Mouse (Mus musculus) embryonic fibroblast, embryonic 13.5 days (primary cell): ENCODE results near the gene Coro7. TPM values are rescaled to one million over a fixed set of nuclear protein-coding genes. Genes with fewer than 3 reads are reported as not detected.

Source experiments
- H3K27ac ChIP-seq: 2 replicates; pipeline ENCODE4 v1.5.1; 2012; ENCODE audit warnings: low read length, control low read depth, inconsistent platforms; ENCODE audit not compliant: insufficient read depth
- H3K4me1 ChIP-seq: 2 replicates; pipeline ENCODE4 v1.6.1; 2011; ENCODE audit warnings: low read length; ENCODE audit not compliant: control insufficient read depth, insufficient read depth
- H3K4me3 ChIP-seq: 2 replicates; pipeline ENCODE4 v1.5.1; 2011; ENCODE audit warnings: mild to moderate bottlenecking, control low read depth, low read length; ENCODE audit not compliant: insufficient read depth
- CTCF ChIP-seq: IDR thresholded peaks from 2 replicates; pipeline ENCODE4 v1.5.1; 2011; ENCODE audit warnings: mild to moderate bottlenecking, control low read depth, low read length, moderate library complexity, borderline replicate concordance; ENCODE audit not compliant: insufficient read depth
- POLR2A ChIP-seq: IDR thresholded peaks from 2 replicates; pipeline ENCODE4 v1.6.1; 2011; ENCODE audit warnings: low read depth, mild to moderate bottlenecking, control low read depth, low read length, moderate library complexity
- polyA plus RNA-seq: library from polyadenylated mRNA; stranded (reverse); fragments of >200 nt; gene quantifications from 2 replicates; pipeline ENCODE4 v1.2.4, GENCODE M21; 2011; ENCODE audit warnings: low read depth; ENCODE audit not compliant: missing spikeins, insufficient read length

The Coro7 gene
- polyA plus RNA-seq, 1 experiment, result 23.3 TPM

DNA sequence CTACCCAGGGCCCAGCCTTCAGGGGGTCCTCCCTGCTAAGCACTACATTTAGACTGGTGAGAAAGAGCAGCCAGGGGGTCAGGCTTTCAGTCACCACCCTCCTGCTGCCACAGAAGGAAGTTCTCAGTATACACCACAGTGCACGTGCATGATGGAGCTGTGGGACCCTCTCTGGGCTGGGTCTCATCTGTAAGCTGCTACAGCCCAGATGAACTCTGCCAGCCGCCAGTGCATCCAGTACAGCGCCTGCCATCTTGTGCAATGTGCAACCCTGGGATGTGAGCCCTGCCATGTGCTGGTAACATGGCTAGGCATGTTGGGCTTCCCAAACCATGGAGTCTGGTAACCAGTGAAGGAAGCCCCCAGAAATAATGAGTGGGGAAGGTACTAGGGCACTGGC lies 29.4 kb downstream of the Coro7 start:
- Histone ChIP-seq H3K4me1 (peaks cover 45% of the 10 kb centered on the region), H3K27ac (peak overlapping the region; percentile 70)

DNA sequence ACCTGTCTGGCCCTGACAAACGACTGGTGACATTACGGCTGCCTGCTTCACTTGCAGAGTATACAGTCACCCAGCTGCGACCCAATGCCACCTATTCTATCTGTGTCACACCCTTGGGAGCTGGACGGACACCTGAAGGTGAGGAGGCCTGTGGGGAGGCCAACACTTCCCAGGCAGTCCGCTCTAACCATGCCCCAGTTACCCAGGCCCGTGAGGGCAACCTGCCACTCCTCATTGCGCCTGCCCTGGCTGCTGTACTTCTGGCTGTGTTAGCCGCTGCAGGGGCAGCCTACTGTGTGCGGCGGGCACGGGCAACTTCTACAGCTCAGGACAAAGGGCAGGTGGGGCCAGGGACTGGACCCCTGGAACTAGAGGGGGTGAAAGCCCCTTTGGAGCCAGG lies 29.9 kb downstream of the Coro7 start:
- H3K4me3 ChIP-seq, result no peak overlapping the region
- TF ChIP-seq CTCF (no peak), POLR2A (no peak)
- peaks cover 45% of the 10 kb centered on the region for H3K4me1 ChIP-seq
- H3K27ac ChIP-seq, result peak overlapping the region; percentile 70

More for the DNA sequence above, 29.4 kb downstream of the Coro7 start:
- TF ChIP-seq CTCF, result no peak
- TF ChIP-seq POLR2A, result no peak
- no peak overlapping the region for H3K4me3 ChIP-seq

DNA sequence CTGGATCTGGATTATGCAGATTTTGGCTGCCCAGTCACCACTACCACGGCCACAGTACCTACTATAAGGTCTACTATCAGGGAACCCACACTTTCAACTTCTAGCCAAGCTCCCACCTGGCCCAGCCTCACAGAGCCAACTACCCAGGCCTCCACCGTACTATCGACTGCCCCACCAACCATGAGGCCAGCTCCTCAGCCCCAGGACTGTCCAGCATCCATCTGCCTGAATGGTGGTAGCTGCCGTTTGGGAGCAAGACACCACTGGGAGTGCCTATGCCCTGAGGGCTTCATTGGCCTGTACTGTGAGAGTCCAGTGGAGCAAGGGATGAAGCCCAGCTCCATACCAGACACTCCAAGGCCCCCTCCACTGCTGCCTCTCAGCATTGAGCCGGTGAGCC lies 30.4 kb downstream of the Coro7 start:
- H3K4me3 ChIP-seq, result no peak overlapping the region
- H3K4me1 ChIP-seq, result peaks cover 48% of the 10 kb centered on the region
- TF ChIP-seq POLR2A (no peak), CTCF (no peak)
- H3K27ac ChIP-seq, result 0 out of 2 replicates have a peak overlapping the region, but pooled peaks have one; percentile 83

DNA sequence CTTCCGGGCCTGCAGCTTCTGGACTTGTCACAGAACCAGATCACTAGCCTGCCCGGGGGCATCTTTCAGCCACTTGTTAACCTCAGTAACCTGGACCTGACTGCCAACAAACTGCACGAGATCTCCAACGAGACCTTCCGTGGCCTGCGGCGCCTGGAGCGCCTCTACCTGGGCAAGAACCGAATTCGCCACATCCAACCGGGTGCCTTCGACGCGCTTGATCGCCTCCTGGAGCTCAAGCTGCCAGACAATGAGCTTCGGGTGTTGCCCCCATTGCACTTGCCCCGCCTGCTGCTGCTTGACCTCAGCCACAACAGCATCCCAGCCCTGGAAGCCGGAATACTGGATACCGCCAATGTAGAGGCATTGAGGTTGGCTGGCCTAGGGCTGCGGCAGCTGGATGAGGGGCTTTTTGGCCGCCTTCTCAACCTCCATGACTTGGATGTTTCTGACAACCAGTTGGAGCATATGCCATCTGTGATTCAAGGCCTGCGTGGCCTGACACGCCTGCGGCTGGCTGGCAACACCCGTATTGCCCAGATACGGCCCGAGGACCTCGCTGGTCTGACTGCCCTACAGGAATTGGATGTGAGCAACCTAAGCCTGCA lies 31.1 kb downstream of the Coro7 start:
- TF ChIP-seq CTCF (no peak), POLR2A (no peak)
- peaks cover 52% of the 10 kb centered on the region for H3K4me1 ChIP-seq
- H3K27ac ChIP-seq, result peak overlapping the region; percentile 83
- H3K4me3 ChIP-seq, result no peak overlapping the region

DNA sequence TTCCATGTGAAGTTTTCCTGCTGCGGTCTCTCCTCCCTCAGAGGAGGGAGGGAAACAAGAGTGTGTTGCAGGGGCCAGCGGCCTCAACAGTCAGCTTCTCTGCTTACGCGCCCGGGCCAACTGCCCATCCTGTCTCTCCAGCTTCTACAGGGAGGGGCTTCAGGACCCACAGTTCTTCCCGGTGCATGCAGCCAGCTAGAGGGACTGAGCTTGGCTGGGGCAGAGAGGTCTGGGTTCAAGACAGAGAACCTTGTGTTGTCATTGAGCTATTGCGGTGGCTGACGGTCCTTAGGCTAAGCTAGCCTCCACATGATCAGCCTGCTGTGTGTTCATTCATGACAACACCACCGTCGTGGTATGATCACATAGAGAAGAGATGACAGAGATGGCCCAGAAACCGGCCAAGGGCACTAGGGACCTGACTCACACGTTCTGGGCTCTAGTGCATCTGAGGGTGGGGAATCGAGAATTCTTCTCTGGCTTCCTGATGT lies 31.9 kb downstream of the Coro7 start:
- TF ChIP-seq POLR2A, result no peak
- no peak for TF ChIP-seq CTCF
- Histone ChIP-seq H3K4me1 (peaks cover 52% of the 10 kb centered on the region), H3K27ac (peak overlapping the region; percentile 83), H3K4me3 (no peak overlapping the region)

DNA sequence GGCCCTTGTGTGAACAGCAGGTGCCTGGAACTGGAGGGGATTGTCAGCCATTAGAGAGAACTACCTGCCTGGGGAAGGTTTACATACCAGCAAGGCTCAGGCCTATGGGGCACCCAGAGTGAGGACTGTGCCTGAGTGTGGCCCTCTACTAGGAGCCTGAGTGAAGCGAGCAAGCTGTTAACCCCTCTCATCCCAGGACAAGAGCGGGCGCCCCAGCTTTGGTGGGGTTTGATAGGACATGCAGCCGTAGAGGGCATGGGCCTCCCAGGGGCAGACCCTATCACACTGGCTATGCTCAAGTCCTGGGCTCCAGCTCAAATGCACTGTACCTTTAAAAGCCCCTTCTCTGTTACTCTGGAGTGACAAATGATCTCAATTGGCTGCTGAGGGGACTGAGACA lies 32.7 kb downstream of the Coro7 start:
- Histone ChIP-seq H3K27ac (peak overlapping the region; percentile 83), H3K4me1 (peaks cover 44% of the 10 kb centered on the region), H3K4me3 (no peak overlapping the region)
- TF ChIP-seq CTCF, result no peak
- TF ChIP-seq POLR2A, result no peak

DNA sequence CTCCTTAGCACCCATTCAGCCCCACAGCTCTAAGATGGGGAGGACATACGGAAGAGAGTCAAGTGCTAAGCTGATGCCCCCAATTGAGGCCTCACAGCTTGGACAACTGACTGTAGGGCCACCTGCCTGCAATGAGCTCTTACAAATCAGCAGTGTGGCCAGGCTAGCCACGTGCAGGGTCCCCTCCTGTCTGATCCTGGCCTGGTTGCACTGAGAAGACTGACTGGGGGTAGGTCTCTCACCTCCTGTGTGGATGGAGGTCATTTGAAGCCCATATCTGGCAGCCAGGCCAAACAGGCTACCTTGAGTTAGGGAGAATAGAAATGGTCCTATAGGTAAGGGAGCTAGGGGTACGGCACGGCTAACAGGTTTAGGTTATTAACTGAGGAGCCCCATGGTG lies 33.7 kb downstream of the Coro7 start:
- peaks cover 37% of the 10 kb centered on the region for H3K4me1 ChIP-seq
- no peak overlapping the region for H3K4me3 ChIP-seq
- TF ChIP-seq CTCF (no peak), POLR2A (no peak)
- H3K27ac ChIP-seq, result peak overlapping the region; percentile 83; the same call in 1 of the 2 replicates

DNA sequence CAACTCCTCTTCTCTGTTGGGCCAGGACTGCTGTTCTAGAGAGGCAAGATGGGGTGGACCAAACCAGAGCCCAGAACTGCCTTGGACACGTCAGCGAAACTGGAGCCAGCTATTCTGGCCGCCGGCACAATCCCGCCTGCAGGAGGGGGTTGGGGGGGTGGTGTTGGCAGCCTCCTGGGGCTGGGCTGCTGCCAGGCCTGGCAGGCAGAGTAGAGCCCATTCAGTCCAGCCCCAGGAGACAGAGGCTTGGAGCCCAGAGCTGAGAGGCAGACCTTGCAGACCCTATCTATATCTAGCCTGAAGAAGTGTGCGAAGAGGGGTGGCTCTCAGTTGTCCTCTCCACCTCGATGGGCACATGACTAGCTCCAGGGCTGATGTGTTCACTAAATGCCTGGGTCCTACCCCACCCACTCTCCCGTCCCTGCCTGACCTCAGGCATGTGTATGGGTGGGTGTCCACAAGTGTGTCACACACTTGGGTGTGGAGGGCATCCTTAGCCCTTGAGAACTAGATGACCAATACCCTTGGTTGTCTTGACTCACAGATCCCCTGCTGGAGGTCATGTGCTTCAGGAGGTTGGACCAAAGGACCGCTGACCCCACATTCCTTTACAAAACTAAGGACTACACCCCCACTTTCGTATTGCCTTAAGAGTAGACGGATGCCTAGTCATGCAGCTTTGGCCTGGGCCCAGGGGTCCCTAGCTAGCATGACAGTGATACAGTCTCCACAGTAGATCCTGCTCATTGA lies 35.7 kb downstream of the Coro7 start:
- Histone ChIP-seq H3K27ac (peak overlapping the region; percentile 98), H3K4me3 (no peak overlapping the region), H3K4me1 (peaks cover 34% of the 10 kb centered on the region)
- TF ChIP-seq POLR2A (peak; percentile 11; the same call in 1 of the 2 replicates), CTCF (no peak)

DNA sequence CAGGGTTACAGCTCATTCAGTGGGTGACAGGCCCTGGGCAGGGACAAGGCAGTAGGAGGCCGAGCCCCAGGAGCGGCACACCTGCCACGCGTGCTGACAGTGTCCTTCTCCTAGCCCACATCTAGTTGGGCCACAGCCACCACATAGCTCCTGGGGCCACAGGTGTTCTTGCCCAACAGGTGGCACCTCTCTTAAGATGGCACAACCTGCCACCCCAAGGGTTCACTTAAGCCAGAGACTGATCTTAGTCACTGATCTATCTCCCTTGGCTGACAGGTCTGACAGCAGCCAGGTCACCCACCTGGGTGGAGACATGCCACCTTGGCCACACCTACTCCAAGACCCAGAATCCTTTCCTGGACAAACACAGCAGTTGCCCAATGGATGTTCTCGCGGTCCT lies 36.6 kb downstream of the Coro7 start:
- TF ChIP-seq CTCF (no peak), POLR2A (peak; percentile 46)
- peaks cover 32% of the 10 kb centered on the region for H3K4me1 ChIP-seq
- H3K27ac ChIP-seq, result peak overlapping the region; percentile 98
- peak overlapping the region; percentile 31 for H3K4me3 ChIP-seq

DNA sequence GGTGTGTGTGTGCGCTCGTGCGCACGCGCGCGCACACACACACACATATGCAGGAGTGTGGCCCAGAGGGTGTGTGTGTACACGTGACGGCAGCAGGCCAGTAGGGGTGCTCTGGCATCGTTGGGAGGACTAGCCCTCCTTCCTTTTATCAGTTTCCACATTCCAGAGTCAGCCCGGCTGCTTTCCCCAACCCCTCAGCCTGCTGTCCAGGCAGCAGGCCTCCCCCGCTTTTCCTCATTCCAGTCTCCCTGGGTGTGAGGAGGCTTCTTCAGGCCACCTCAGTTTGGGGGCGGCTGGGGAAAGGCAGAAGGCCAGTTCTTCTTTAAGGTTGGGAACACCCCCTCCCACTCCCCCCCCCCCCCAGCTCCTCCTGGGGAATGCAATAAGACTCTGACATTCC lies 37.4 kb downstream of the Coro7 start:
- Histone ChIP-seq H3K4me3 (peak overlapping the region; percentile 81; the same call in 1 of the 2 replicates), H3K4me1 (peaks cover 27% of the 10 kb centered on the region), H3K27ac (peak overlapping the region; percentile 98)
- TF ChIP-seq CTCF (peak; percentile 16; the same call in 1 of the 2 replicates), POLR2A (no peak; the same call in 1 of the 2 replicates)
